Mouse (Mus musculus): ENCODE data around the gene Klrc2.
"Not testable (repeated sequence)": the region's sequence is repeated elsewhere in the genome, so short reads cannot be mapped to it uniquely, and the experiment has no call there.

Klrc2 gene

DNA sequence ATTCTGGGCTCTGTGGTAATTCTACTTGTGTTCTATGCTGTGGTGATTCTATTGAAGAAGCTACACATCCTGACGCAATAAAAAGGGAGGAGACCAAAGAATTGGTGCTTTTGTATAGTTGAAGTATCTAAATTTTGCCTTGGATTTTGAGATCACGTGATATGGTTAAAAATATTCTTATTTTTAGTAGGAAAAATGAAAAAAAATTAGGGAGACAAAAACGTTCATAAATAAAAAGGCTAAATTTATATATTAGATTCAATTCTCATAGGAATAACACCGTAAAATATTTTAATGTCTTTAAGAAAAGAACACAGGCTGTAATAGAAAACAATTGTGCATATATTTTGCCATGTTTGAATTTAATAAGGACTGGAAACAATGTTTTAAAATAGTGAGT, at the start of gene Klrc2:
TSS of gene Klrc2 (minus strand) at position 101 of the 400 bp plus-strand sequence.
- DNase-seq: not testable (repeated sequence)

DNA sequence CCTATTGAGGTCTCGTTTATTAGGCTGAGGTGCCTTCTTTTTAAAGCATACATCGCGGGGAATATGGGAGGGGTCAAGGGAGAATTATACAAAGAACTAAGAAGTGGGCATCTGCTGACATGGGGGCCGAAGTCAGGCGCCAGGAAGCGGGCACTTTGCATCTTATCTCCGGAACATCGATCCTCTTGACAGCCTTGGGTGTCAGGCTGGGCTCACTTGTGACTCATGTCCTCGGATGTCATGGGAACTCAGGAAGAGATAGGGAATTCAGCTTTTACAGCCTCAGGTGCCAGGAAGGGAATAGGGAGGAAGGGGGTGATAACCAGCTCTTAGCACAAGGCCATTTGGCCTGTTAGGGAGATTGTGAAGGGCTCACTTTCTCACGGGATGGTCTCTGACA, 30.9 kb upstream of the Klrc2 start:
- DNase-seq: not testable (repeated sequence)

DNA sequence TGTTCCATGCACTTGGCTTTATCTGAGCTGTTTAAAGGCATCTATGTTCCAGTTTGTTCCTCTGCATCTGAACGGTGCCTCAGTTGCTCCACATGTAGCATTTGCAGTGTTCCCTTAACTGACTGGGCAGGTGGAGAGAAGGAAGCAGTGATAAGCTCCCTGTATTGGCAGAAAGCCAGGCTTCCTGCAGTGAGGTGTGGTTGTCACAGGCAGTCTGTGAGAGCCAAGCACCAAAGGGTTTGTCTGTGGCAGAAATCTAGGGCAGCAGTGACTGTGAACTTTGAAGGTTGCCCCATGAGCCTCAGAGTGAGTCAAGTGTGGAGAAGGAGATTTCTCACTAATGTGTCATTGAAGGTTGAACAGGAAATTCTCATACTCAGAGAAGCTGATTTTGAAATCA, 19.9 kb upstream of the Klrc2 start:
- DNase-seq: no peak

DNA sequence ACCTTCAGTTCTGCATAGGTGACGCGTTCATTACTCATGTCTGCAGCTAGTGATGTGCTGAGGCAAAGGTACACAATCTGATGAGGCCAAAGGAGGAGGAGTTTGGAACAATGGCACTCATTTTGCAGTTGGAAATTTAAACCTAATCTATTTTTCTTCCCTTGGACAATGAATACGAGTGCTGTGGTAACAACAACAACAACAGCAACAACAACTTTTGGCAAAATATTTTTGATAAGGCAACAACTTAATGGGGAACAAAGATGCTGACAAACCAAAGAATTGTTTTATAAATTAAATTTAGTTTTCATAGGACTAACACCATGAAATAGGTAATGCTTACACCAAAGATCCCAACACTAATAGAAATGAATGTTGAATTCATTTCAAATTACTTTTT, 18.4 kb upstream of the Klrc2 start, which contains the start of gene Klrc1:
TSS of gene Klrc1 (minus strand) at position 101 of the 400 bp plus-strand sequence.
- no peak for DNase-seq

DNA sequence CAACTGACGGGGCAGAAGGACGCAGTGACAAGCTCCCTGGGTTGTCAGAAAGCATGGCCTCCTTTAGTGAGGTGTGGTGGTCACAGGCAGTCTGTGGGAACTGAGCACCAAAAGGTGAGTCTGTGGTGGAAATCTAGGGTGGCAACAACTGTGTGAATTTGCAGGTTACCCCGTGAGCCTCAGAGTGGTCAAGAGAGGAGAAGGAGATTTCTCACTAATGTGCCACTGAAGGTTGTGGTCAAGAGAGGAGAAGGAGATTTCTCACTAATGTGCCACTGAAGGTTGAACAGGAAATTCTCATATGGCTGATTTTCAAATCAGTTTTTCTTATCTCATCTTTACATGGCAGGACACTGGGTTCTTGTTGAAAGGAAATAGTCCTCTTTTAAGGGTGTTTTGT, 812 bp upstream of the Klrc2 start:
- DNase-seq: not testable (repeated sequence)

DNA sequence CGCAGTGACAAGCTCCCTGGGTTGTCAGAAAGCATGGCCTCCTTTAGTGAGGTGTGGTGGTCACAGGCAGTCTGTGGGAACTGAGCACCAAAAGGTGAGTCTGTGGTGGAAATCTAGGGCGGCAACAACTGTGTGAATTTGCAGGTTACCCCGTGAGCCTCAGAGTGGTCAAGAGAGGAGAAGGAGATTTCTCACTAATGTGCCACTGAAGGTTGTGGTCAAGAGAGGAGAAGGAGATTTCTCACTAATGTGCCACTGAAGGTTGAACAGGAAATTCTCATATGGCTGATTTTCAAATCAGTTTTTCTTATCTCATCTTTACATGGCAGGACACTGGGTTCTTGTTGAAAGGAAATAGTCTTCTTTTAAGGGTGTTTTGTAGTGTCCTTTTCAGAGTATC, 16.4 kb downstream of the Klrc2 start:
- DNase-seq: not testable (repeated sequence)

DNA sequence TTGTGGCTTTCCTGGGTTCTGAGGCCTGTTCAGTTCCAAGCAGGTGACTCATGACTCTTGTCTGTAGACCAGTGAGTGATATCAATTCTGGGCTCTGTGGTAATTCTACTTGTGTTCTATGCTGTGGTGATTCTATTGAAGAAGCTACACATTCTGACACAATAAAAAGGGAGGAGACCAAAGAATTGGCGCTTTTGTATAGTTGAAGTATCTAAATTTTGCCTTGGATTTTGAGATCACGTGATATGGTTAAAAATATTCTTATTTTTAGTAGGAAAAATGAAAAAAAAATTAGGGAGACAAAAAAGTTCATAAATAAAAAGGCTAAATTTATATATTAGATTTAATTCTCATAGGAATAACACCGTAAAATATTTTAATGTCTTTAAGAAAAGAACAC, 17.3 kb downstream of the Klrc2 start, which contains the start of gene Klrc3:
TSS of gene Klrc3 (minus strand) at position 101 of the 400 bp plus-strand sequence.
- DNase-seq: not testable (repeated sequence)

DNA sequence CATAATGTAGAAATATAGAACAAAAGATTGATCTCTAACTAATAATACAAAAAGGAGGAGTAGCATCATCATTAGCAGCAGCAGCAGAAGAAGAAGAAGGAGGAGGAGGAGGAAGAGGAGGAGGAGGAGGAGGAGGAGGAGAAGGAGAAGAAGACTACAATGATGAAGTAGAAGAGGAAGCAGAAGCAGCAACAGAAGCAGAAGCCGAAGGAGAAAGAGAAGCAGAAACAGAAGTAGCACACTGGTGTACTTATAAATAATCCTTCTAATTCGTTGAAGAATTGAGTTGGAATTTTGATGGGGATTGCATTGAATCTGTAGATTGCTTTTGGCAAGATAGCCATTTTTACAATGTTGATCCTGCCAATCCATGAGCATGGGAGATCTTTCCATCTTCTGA, 29.4 kb downstream of the Klrc2 start:
- DNase-seq: not testable (repeated sequence)

DNA sequence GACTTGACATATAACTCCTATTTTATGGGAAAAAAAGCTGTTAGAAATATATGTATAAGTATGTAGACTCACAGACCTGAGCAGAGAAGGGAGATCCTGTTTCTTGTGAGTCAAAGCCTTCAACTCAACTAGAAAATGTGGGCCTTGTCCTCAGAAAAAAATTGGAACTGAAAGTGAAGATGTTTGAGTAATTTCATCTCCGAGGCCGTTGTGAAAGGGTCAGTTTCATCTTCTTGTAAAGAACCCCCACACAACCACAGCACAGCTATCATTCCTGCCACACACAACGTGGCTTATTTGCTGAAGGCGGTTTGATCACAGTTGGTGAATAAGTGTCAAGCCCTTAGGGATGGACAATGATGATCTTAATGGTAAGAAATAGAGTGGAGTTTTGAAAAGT, 36.8 kb downstream of the Klrc2 start, which contains the start of gene Klrk1:
TSS of gene Klrk1 (minus strand) at position 130 of the 400 bp plus-strand sequence.
- no peak for DNase-seq

DNA sequence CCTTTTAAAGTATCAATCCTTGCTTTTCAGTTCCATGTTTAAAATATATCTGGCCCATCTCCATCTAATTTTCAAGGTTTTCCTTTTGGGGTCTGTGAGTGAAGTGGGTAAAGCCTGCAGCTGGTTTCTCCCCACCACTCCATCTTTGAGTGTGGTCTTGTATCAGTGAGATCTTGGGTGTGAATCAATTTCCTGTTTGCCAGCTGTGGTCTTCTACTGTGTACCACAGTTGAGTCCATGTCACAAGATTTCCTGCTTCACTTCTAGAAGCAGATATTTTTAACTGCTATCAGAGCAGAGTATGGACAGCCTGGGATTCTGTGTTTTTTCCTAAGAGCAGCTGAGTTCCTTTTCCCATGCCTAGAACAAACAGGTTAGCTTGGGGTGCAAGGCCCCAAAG, 52.1 kb downstream of the Klrc2 start:
- no peak for DNase-seq

All from lung, postnatal 4 days (tissue).